Mouse (Mus musculus): ENCODE results near the gene Gfm1. TPM values are rescaled to one million over a fixed set of nuclear protein-coding genes. Genes with fewer than 3 reads are reported as not detected.
A peak's percentile ranks its signal among the peaks of the same experiment; 100 is the strongest.

The Gfm1 gene
- polyA plus RNA-seq, 1 experiment from 2014 or later = 66.3 TPM

DNA sequence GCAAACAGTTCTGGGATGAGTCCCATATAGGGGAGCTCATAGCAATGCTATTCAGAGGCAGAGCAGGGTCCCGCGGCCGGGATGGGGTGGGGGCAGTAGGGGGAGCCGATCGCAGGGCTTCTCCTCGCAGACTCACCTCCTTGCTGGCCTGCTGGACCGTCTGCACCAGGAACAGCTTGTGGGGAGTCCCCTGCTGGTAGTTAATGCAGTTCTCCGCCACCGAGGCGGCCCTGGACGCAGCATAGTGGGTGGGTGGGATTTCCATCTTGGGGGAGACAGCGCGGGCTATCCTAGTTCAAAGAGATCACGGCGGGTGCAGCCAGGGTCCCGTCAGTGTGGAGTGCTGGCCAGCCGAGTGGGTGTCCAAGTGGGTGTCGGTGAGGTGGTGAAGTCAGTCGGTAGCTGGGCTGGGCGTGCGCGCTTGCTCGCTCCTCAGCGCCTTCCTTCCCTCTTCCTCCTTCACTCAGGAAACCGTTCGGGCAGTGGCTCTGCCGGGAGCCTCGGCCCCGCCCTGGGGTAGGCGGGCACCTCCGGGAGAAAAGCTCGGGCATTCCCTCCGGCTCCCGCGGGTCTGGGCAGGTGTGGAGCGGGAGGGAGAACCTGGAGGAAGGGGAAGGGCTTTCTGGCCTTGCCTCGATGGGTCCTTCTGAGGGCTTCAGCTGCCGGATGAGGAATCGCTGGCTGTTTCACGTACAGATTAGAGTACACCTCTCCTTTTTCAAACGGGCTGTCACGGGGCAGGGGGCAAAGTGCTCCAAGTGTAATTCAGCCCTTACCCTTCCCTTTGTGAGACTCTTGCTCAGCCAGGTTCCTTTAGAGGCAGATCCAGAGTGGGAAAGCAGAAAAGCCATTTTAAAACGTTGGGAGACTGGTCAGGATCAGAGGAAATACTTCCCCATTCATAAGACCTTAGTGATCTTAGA, 33.8 kb downstream of the Gfm1 start, which contains the start of gene Lxn:
Lxn (minus strand) TSS at position 477 of the 923 bp plus-strand sequence.
- Histone ChIP-seq H3K27ac (ENCODE audit: low read length) (peak within 1 kb of the TSS; percentile 85), H3K4me3 (ENCODE audit: low read length) (peak within 1 kb of the TSS; percentile 73), H3K4me2 (replicated peaks; ENCODE audit: low read depth, low read length) (peak within 1 kb of the TSS; percentile 77), H3K27me3 (ENCODE audit: insufficient read depth, low read length) (no peaks in the 10 kb centered on the region), H3K36me3 (ENCODE audit: insufficient read depth, low read length) (peaks cover 22% of the 10 kb centered on the region; the same call in 1 of the 2 replicates), H3K4me1 (ENCODE audit: insufficient read depth, low read length) (peaks cover 8% of the 10 kb centered on the region), H3K9ac (replicated peaks; ENCODE audit: low read length) (peak within 1 kb of the TSS; percentile 80), H3K9me3 (ENCODE audit: low read length) (no peaks in the 10 kb centered on the region)
- under 1% methylated on average over 43 of the region's 43 CpGs for WGBS
- peak; percentile 97 for ATAC-seq (ENCODE audit: low FRiP score, low TSS enrichment)

DNA sequence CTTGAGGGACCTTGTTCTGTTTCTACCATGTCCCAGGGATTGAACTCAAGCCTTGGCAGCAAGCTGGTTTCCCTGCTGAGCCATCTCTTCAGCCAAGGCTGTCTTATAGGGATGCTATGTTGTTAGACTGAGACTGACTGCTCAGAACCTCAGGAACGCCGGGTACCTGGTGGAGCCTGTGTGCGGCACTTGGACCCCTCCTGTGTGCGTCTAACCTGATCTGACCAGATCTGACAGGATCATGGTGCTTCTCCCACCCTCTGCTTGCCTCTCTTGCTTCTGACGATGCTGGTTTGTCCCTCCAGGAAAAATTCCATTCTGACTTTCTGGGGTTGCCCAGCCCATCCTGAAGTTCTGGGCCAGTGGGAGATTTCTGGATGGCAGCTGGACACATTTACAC, 36.7 kb downstream of the Gfm1 start:
- Histone ChIP-seq H3K27me3 (ENCODE audit: insufficient read depth, low read length) (no peaks in the 10 kb centered on the region), H3K27ac (ENCODE audit: low read length) (no peak overlapping the region), H3K4me1 (ENCODE audit: insufficient read depth, low read length) (peaks cover 8% of the 10 kb centered on the region), H3K4me3 (ENCODE audit: low read length) (no peak overlapping the region), H3K9me3 (ENCODE audit: low read length) (no peaks in the 10 kb centered on the region), H3K9ac (replicated peaks; ENCODE audit: low read length) (no peak overlapping the region), H3K4me2 (replicated peaks; ENCODE audit: low read depth, low read length) (no peak overlapping the region), H3K36me3 (ENCODE audit: insufficient read depth, low read length) (peaks cover 14% of the 10 kb centered on the region; the same call in 1 of the 2 replicates)
- ATAC-seq (ENCODE audit: low FRiP score, low TSS enrichment) = no peak
- WGBS = 92% methylated on average over 5 of the region's 5 CpGs

DNA sequence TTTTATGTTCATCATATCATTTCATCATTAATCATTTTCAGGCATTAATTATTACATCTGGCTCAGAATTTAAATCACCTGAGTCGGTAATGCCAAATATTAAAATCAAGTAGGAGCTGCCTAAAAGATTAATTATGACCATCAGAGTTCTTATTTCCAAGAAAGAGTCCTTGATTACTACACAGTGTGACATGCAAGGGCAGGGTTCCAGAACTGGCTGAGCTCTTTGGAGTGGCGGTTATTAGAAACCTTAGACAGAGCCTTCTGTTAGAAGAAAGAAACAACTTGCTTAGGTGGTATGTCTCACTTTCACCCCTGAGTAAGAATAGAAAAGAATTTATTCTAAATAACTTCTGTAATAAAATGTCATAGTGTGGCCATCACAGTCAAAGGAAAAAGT, 37.4 kb downstream of the Gfm1 start:
- Histone ChIP-seq H3K9ac (replicated peaks; ENCODE audit: low read length) (no peak overlapping the region), H3K9me3 (ENCODE audit: low read length) (no peaks in the 10 kb centered on the region), H3K4me2 (replicated peaks; ENCODE audit: low read depth, low read length) (no peak overlapping the region), H3K36me3 (ENCODE audit: insufficient read depth, low read length) (peaks cover 14% of the 10 kb centered on the region; the same call in 1 of the 2 replicates), H3K4me1 (ENCODE audit: insufficient read depth, low read length) (peaks cover 8% of the 10 kb centered on the region), H3K4me3 (ENCODE audit: low read length) (no peak overlapping the region), H3K27ac (ENCODE audit: low read length) (no peak overlapping the region), H3K27me3 (ENCODE audit: insufficient read depth, low read length) (no peaks in the 10 kb centered on the region)
- WGBS = 87% methylated on average over 2 of the region's 2 CpGs
- no peak for ATAC-seq (ENCODE audit: low FRiP score, low TSS enrichment)

DNA sequence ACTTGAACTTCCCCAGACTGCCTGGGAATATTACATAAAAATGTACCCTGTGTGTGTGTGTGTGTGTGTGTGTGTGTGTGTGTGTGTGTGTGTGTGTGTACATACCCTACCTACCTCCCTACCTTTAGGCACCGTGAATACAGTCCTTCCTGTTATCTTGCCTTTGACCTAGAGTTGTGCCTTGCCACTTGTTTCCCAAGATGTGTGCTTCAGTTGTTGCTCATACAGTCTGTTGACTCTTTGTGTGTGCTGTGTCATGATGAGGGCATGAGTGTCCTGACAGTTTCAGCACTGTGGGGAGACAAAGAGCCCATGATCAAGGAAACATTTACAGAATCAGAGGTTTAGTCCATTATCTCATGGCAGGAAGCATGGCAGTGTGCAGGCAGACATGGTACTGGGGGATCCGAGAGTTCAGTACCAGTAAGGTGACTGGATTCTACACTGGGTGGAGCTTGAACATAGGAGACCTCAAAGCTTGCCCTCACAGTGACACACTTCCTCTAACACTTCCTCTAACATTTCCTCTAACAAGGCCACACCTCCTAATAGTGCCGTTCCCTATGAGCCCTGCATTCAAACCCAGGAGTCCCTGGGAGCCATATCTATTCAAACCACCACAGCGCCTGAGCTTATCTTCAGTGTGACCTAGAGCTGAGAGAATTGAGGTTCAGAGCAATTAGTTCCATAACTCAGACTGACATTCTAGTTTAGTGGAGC, 41.7 kb downstream of the Gfm1 start:
- Histone ChIP-seq H3K4me1 (ENCODE audit: insufficient read depth, low read length) (no peaks in the 10 kb centered on the region), H3K4me2 (replicated peaks; ENCODE audit: low read depth, low read length) (no peak overlapping the region), H3K36me3 (ENCODE audit: insufficient read depth, low read length) (peaks cover 32% of the 10 kb centered on the region), H3K9me3 (ENCODE audit: low read length) (no peaks in the 10 kb centered on the region), H3K4me3 (ENCODE audit: low read length) (no peak overlapping the region), H3K27ac (ENCODE audit: low read length) (no peak overlapping the region), H3K27me3 (ENCODE audit: insufficient read depth, low read length) (no peaks in the 10 kb centered on the region), H3K9ac (replicated peaks; ENCODE audit: low read length) (no peak overlapping the region)
- no peak for ATAC-seq (ENCODE audit: low FRiP score, low TSS enrichment)
- 84% methylated on average over 4 of the region's 4 CpGs for WGBS

DNA sequence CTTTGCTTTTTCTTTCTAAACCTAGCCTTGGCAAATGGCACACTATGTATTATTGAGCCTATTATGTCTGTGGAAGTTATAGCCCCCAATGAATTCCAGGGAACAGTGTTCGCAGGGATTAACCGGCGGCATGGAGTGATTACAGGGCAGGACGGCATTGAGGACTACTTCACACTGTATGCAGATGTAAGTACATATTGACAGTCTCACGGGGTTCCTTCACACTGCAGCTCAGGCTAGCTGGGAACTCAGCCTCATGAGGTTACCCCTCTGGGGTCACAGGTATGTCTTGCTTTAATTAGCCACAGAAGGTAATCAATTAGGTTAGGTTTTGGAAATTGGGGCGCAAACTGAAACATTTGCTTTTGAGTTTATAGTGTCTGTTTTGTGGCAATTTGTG, 43.5 kb downstream of the Gfm1 start:
- ATAC-seq (ENCODE audit: low FRiP score, low TSS enrichment) = no peak
- Histone ChIP-seq H3K27me3 (ENCODE audit: insufficient read depth, low read length) (no peaks in the 10 kb centered on the region), H3K9ac (replicated peaks; ENCODE audit: low read length) (no peak overlapping the region), H3K4me2 (replicated peaks; ENCODE audit: low read depth, low read length) (no peak overlapping the region), H3K36me3 (ENCODE audit: insufficient read depth, low read length) (peaks cover 33% of the 10 kb centered on the region), H3K4me3 (ENCODE audit: low read length) (no peak overlapping the region), H3K4me1 (ENCODE audit: insufficient read depth, low read length) (no peaks in the 10 kb centered on the region), H3K9me3 (ENCODE audit: low read length) (no peaks in the 10 kb centered on the region), H3K27ac (ENCODE audit: low read length) (no peak overlapping the region)
- 93% methylated on average over 6 of the region's 6 CpGs for WGBS

DNA sequence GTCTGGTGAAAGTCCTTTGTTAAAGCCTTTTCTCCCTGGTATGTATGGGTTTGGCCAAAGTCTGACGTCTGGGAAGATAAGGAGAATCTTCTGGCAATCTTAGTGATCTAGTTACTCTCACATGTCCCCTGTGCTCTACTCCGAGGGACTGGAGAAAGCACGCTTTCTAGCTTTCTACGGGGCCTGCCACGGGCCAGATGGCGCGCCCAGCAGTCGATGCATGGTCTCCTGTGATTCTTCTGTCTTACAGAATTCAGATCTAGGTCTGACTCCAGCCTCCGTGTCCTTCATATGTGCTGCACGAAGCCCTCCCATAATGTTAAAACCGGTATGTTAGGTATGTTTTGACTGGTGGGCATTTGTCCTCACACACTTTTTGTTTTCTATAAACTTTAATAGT, 49.9 kb downstream of the Gfm1 start:
- no peak overlapping the region for H3K27ac ChIP-seq (ENCODE audit: low read length)
- no peak for ATAC-seq (ENCODE audit: low FRiP score, low TSS enrichment)
- peaks cover 21% of the 10 kb centered on the region for H3K36me3 ChIP-seq (ENCODE audit: insufficient read depth, low read length)
- H3K27me3 ChIP-seq (ENCODE audit: insufficient read depth, low read length) = no peaks in the 10 kb centered on the region
- H3K4me1 ChIP-seq (ENCODE audit: insufficient read depth, low read length) = no peaks in the 10 kb centered on the region
- 95% methylated on average over 11 of the region's 11 CpGs for WGBS
- no peaks in the 10 kb centered on the region for H3K9me3 ChIP-seq (ENCODE audit: low read length)
- no peak overlapping the region for H3K4me3 ChIP-seq (ENCODE audit: low read length)
- H3K4me2 ChIP-seq (replicated peaks; ENCODE audit: low read depth, low read length) = no peak overlapping the region
- H3K9ac ChIP-seq (replicated peaks; ENCODE audit: low read length) = no peak overlapping the region

DNA sequence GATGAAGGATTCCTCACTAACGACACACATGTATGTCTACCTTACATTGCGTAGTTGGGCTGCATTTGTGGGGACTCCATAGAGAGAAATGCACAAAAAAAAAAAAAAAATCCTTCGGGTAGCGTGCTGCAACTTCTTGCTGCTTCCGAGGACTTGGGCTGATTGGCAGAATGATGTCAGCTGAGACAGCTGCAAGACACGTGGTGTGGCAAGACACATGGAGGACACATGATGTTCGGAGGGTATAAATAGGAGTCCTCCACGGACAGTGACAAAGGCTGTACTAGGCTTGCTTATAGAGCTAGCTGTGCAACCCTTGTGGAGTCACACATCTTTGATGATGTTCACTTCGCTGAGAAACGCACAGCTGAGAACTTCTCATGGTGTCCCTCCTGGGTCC, 52.5 kb downstream of the Gfm1 start:
- Histone ChIP-seq H3K27me3 (ENCODE audit: insufficient read depth, low read length) (no peaks in the 10 kb centered on the region), H3K4me3 (ENCODE audit: low read length) (no peak overlapping the region), H3K4me2 (replicated peaks; ENCODE audit: low read depth, low read length) (no peak overlapping the region), H3K27ac (ENCODE audit: low read length) (no peak overlapping the region), H3K4me1 (ENCODE audit: insufficient read depth, low read length) (no peaks in the 10 kb centered on the region), H3K9me3 (ENCODE audit: low read length) (no peaks in the 10 kb centered on the region), H3K36me3 (ENCODE audit: insufficient read depth, low read length) (0 out of 2 replicates have a peak, but pooled peaks cover 8% of the 10 kb centered on the region), H3K9ac (replicated peaks; ENCODE audit: low read length) (no peak overlapping the region)
- no peak for ATAC-seq (ENCODE audit: low FRiP score, low TSS enrichment)
- WGBS = 92% methylated on average over 10 of the region's 10 CpGs

DNA sequence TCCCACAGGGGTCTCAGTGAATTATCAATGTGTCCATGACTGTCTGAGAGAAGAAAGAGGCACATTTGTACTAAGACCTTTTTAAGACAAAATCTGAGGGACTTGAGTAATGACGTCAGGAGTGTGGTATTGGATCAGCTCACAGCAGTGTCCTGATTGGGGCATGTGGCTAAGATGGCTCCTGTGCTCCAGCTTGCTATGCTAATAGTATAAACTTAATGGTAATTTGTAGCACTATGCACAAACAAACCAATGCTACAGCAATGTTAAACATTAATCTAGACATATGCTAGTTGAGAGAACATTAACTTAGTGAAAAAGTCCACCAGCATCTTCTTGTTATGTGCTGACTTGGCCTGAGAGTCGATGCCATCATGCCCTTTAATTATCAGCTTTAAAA, 55.3 kb downstream of the Gfm1 start:
- Histone ChIP-seq H3K4me1 (ENCODE audit: insufficient read depth, low read length) (no peaks in the 10 kb centered on the region), H3K9ac (replicated peaks; ENCODE audit: low read length) (no peak overlapping the region), H3K36me3 (ENCODE audit: insufficient read depth, low read length) (no peaks in the 10 kb centered on the region), H3K27ac (ENCODE audit: low read length) (no peak overlapping the region; the same call in 1 of the 2 replicates), H3K27me3 (ENCODE audit: insufficient read depth, low read length) (no peaks in the 10 kb centered on the region), H3K9me3 (ENCODE audit: low read length) (no peaks in the 10 kb centered on the region), H3K4me2 (replicated peaks; ENCODE audit: low read depth, low read length) (no peak overlapping the region), H3K4me3 (ENCODE audit: low read length) (no peak overlapping the region)
- ATAC-seq (ENCODE audit: low FRiP score, low TSS enrichment) = peak; percentile 58; the same call in 1 of the 2 replicates
- WGBS = 75% methylated on average over 2 of the region's 2 CpGs

DNA sequence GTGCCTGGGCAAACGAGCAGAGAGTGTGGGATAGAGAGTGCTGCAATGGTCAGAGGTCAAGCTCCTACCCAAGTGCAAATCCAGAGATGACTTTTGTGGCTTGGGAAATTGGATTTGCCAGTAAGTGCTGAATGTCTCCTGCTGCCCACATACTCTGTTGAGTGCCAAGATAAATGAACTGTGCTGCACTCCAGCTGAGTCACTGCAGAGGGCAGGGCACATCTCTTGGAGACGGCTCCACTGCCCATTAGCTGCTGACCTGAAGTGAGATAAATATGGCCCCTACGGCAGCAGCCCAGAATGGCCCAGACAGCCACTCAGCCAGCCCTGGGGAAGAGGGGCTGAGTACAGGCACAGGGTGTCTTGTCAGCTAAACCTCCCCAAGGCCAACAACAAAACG, 60.3 kb downstream of the Gfm1 start:
- H3K4me3 ChIP-seq (ENCODE audit: low read length) = no peak overlapping the region
- no peak overlapping the region for H3K9ac ChIP-seq (replicated peaks; ENCODE audit: low read length)
- H3K4me1 ChIP-seq (ENCODE audit: insufficient read depth, low read length) = no peaks in the 10 kb centered on the region
- 43% methylated on average over 4 of the region's 4 CpGs for WGBS
- no peak overlapping the region for H3K27ac ChIP-seq (ENCODE audit: low read length)
- H3K4me2 ChIP-seq (replicated peaks; ENCODE audit: low read depth, low read length) = no peak overlapping the region
- no peaks in the 10 kb centered on the region for H3K36me3 ChIP-seq (ENCODE audit: insufficient read depth, low read length)
- no peaks in the 10 kb centered on the region for H3K27me3 ChIP-seq (ENCODE audit: insufficient read depth, low read length)
- no peak for ATAC-seq (ENCODE audit: low FRiP score, low TSS enrichment)
- H3K9me3 ChIP-seq (ENCODE audit: low read length) = no peaks in the 10 kb centered on the region

Data from kidney, embryonic 16.5 days (tissue).